Mouse (Mus musculus): ENCODE measurements at regions not wholly inside any gene's neighbourhood (a gene's known extent, or its start where the extent isn't known, plus 50 kb on each side); places are given as distances from the start of the nearest gene placed in this dataset.

GRCm38 (mm10) chr1:76896152-76896864, 618.6 kb downstream of the Epha4 start:
- no peak for DNase-seq (ENCODE audit: low read depth, low spot score)

GRCm38 (mm10) chr1:76897431-76897830, 617.5 kb downstream of the Epha4 start:
- no peak for DNase-seq (ENCODE audit: low read depth, low spot score)

- no peak for DNase-seq (ENCODE audit: low read depth, low spot score)
These were observed 603.4 kb downstream of the Epha4 start for GRCm38 (mm10) chr1:76911472-76911871.

GRCm38 (mm10) chr1:76919541-76919940, 595.3 kb downstream of the Epha4 start:
- no peak for DNase-seq (ENCODE audit: low read depth, low spot score)

- DNase-seq (ENCODE audit: low read depth, low spot score), result no peak
These were observed 594.3 kb downstream of the Epha4 start for GRCm38 (mm10) chr1:76920634-76921033.

GRCm38 (mm10) chr1:76927041-76927440, 587.8 kb downstream of the Epha4 start:
- DNase-seq (ENCODE audit: low read depth, low spot score), result no peak

GRCm38 (mm10) chr1:76928035-76928434, 586.9 kb downstream of the Epha4 start:
- DNase-seq (ENCODE audit: low read depth, low spot score), result no peak

GRCm38 (mm10) chr1:76933460-76933859, 581.4 kb downstream of the Epha4 start:
- DNase-seq (ENCODE audit: low read depth, low spot score), result no peak

GRCm38 (mm10) chr1:76942730-76943129, 572.2 kb downstream of the Epha4 start:
- DNase-seq (ENCODE audit: low read depth, low spot score), result no peak

GRCm38 (mm10) chr1:76944046-76944445, 570.8 kb downstream of the Epha4 start:
- no peak for DNase-seq (ENCODE audit: low read depth, low spot score)

GRCm38 (mm10) chr1:76955031-76955430, 559.9 kb downstream of the Epha4 start:
- no peak for DNase-seq (ENCODE audit: low read depth, low spot score)

GRCm38 (mm10) chr1:76957411-76957810, 557.5 kb downstream of the Epha4 start:
- DNase-seq (ENCODE audit: low read depth, low spot score), result no peak

- DNase-seq (ENCODE audit: low read depth, low spot score), result no peak
These were observed 556.2 kb downstream of the Epha4 start for GRCm38 (mm10) chr1:76958706-76959105.

- no peak for DNase-seq (ENCODE audit: low read depth, low spot score)
These were observed 542.4 kb downstream of the Epha4 start for GRCm38 (mm10) chr1:76972454-76972853.

GRCm38 (mm10) chr1:76975077-76975945, 539.6 kb downstream of the Epha4 start:
- DNase-seq (ENCODE audit: low read depth, low spot score), result no peak

GRCm38 (mm10) chr1:76980498-76981152, 534.3 kb downstream of the Epha4 start:
- no peak for DNase-seq (ENCODE audit: low read depth, low spot score)

GRCm38 (mm10) chr1:76993776-76994175, 521.1 kb downstream of the Epha4 start:
- no peak for DNase-seq (ENCODE audit: low read depth, low spot score)

GRCm38 (mm10) chr1:77008001-77008400, 506.9 kb downstream of the Epha4 start:
- no peak for DNase-seq (ENCODE audit: low read depth, low spot score)

GRCm38 (mm10) chr1:77010608-77011214, 504.2 kb downstream of the Epha4 start:
- no peak for DNase-seq (ENCODE audit: low read depth, low spot score)

GRCm38 (mm10) chr1:77027656-77028055, 487.2 kb downstream of the Epha4 start:
- no peak for DNase-seq (ENCODE audit: low read depth, low spot score)

GRCm38 (mm10) chr1:77028216-77028615, 486.7 kb downstream of the Epha4 start:
- DNase-seq (ENCODE audit: low read depth, low spot score), result no peak

GRCm38 (mm10) chr1:77029091-77029490, 485.8 kb downstream of the Epha4 start:
- no peak for DNase-seq (ENCODE audit: low read depth, low spot score)

All from c-Kit-negative CD71-positive TER-119-positive erythroid progenitor cells, embryonic 14.5 days (primary cell).